Mouse (Mus musculus) thymus, postnatal 14 days (tissue): ENCODE results near the gene Ttc33.
A peak's percentile ranks its signal among the peaks of the same experiment; 100 is the strongest.

Experiments used
- DNase-seq: peaks from one replicate; pipeline ENCODE4 v3.0.0; 2021

The Ttc33 gene

GRCm38 (mm10) chr15:5185366-5186292, at the start of gene Ttc33:
Gene Ttc33, plus strand, starts transcription at chr15:5185525.
- DNase-seq: peak; percentile 76

DNA sequence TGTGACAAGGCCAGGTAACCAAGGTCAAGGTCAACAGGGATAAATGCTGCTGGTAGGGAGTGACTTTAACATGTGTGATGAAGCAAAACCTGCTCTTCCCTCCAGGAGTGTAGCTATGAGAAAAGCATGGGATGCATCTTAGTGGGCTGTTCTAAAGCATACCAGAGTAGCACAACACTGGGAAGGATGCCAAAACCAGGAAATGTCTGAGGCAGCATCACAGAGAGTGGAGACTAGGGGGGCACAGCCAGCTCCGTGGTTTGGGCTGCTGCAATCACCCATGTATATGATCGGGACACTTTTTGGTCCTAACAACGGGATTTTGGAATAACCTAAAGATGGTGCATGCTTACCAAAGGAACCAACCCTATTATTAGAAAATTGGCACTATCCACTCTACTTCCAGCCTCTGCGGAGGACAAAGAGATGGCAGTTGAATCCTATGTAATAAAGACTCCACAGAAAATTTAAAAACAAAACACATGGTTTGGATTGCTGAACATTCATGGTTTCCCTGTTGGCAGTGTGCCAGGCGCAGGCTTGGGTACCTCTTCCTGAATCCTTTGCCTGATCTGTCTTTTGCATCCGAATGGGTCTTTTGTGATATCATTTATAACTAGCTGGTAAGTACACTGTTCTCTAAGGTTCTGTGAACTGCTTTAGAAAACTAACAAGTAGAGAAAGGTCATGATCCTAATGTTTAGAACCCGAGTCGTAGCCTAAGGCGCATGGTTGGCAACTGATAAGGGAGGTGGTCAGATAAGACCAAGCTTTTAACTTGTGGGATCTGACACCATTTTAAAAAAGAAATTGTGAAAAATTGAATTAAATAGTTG, 47.1 kb upstream of the Ttc33 start:
- no peak for DNase-seq

- no peak for DNase-seq
Measured at GRCm38 (mm10) chr15:5139366-5139765, 46.0 kb upstream of the Ttc33 start.

GRCm38 (mm10) chr15:5139863-5140262, 45.5 kb upstream of the Ttc33 start:
- DNase-seq: no peak

- DNase-seq: no peak
Measured at GRCm38 (mm10) chr15:5140357-5140756, 45.0 kb upstream of the Ttc33 start.

GRCm38 (mm10) chr15:5142047-5142446, 43.3 kb upstream of the Ttc33 start:
- no peak for DNase-seq

DNA sequence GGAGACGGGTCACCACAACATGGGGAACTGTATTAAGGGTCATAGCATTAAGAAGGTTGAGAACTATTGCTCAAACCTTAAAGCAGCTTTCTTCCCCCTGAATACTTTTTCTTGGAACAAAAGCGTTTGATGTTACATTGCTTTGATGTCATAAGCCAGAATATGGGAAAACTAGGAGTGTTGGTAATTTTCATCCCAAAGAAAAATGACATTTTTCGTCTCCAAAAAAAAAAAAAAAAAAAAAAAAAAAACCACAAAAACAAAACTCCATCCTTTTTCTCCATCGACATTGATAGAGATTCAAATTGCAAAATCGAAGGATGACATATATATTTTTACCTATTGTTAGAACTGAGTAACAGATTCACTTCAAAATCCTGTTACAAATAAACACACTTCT, 42.6 kb upstream of the Ttc33 start:
- DNase-seq: no peak

DNA sequence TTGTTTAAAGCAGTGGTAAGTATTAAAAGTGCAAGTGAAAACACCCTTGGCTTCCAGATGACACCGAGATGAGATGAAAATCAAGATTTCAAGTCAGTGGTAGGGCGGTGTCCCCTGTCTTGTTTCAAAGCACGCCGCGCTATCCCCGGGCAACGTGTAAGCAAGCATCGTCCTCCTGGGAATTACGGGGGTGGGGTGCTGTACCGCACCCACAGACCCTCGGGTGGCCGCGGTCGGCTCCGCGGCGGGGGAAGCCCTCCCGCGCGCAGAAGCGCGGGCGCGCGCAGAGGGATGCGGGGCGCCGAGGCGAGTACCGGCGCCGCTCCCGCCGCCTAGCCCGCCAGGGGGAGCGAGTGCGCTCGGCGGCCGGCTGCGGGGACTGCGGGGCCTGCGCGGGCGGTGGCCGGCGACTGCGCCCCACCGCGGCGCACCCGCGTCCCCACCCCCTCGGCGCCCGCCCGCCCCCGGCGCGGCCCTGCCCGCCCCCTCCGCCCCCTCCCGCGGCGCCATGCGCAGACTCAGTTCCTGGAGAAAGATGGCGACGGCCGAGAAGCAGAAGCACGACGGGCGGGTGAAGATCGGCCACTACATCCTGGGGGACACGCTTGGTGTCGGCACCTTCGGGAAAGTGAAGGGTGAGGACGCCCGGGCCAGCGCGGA, 41.8 kb upstream of the Ttc33 start, which contains the start of gene Prkaa1:
Gene Prkaa1 (plus strand): TSS at position 501 of the 660 bp plus-strand sequence.
- peak; percentile 78 for DNase-seq

GRCm38 (mm10) chr15:5144021-5144778, 41.1 kb upstream of the Ttc33 start:
- peak; percentile 12 for DNase-seq

DNA sequence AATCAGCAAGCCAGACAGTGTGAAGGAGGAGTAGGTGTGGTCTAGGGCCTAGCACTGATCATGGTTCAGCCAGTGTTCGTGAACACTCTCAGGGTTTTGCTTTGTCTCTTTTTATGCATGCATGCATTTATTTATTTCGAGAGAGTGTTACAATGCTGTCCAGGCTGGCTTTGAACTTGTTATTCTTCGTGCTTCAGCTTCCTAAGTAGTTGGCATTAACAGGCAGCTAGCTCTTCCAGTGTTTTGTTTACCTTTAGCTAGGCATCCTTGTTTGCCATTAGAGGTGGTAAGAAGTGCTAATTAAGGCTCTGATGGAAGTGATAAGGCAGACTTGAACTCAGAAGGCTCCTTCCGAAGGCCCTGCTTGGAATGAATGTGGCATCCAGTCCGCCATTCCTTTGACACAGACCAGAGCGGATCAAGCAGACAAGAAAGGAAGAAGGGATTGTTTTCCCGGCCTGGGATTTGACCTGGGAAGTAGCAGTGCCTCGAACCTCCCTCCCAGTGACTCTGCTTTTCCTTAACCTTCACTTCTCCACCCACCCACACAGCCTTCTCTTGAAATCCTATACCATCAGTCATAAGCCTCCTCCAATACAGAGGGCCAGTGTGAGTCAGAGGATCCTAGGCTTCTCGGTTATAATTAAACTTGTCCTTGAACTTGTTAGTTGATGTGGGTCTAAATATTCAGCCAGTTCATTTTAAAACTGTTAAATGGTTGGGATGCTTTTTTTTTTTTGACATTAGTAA, 40.0 kb upstream of the Ttc33 start:
- no peak for DNase-seq

- no peak for DNase-seq
Measured at GRCm38 (mm10) chr15:5149187-5149586, 36.1 kb upstream of the Ttc33 start.

DNA sequence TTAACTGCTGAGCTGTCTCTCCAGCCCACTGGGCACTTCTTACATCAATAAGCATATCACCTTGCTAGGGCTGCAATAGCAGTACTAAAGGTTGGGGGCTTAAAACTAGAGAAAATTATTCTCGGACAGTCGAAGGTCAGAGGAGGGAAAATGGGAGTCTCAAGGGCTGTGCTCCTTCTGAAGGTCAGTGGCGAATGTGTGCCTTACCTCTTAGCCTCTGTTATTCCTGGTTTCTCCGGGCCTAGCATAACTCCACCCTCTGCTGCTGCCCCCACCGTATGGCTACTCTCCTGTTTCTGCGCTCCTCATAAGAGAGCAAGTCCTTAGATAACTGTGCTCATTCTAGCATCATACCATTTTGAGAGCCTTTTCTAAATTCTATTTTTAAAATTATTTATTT, 33.2 kb upstream of the Ttc33 start:
- no peak for DNase-seq

DNA sequence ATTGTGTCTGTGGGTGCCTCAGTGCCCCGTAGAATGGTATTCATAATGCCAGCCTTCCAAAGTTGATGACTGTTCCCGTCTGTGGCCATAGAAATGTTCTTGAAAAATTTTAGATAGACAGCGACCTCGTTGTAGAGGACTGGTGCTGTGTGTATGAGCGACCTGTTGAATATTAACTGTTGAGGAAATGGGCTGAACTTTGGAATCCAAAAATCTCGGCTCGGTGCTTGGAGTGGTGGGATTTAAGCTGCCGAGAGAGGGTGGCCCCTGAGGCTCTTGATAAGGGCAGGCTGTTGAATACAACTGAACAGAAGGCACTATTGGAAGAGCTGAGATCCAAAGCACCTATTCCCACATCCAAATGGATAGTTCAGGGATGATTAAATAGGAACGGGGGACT, 30.7 kb upstream of the Ttc33 start:
- no peak for DNase-seq

GRCm38 (mm10) chr15:5155093-5155492, 30.2 kb upstream of the Ttc33 start:
- no peak for DNase-seq

DNA sequence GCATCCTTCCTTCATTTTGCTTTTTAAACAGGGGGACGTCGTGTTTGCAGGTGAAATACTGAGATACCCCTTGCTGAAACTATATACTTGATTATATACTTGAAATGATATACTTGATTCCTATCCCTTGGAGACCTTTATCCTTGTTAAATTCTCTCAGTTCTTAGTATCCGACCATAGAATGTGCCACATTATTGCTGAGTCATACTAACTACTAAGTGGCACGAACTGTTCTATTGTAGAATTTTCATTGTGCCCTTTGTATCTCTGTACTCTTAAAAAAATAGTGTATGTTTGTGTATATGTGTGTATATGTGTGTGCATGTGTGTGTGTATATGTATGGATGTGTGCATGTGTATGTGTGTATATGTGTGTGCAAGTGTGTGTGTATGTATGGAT, 29.0 kb upstream of the Ttc33 start:
- DNase-seq: no peak

DNA sequence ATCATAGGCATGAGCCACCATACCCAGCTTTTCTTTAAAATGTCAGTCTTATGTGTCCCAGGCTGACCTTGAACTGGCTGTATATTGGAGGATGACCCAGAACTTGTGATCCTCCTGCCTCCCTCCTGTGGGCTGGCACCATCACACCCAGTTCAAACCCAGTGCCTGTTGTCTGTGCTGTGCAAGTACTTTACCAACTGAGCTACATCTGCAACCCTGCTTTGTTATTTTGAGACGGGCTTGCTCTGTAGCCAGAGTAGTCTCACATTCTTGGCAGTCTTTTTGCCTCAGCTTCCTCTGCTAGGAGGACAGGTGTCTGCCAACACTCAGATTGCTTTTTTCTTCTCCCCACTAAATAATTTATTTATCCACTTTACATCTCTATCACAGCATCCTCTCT, 27.9 kb upstream of the Ttc33 start:
- no peak for DNase-seq

GRCm38 (mm10) chr15:5158827-5159226, 26.5 kb upstream of the Ttc33 start:
- no peak for DNase-seq

DNA sequence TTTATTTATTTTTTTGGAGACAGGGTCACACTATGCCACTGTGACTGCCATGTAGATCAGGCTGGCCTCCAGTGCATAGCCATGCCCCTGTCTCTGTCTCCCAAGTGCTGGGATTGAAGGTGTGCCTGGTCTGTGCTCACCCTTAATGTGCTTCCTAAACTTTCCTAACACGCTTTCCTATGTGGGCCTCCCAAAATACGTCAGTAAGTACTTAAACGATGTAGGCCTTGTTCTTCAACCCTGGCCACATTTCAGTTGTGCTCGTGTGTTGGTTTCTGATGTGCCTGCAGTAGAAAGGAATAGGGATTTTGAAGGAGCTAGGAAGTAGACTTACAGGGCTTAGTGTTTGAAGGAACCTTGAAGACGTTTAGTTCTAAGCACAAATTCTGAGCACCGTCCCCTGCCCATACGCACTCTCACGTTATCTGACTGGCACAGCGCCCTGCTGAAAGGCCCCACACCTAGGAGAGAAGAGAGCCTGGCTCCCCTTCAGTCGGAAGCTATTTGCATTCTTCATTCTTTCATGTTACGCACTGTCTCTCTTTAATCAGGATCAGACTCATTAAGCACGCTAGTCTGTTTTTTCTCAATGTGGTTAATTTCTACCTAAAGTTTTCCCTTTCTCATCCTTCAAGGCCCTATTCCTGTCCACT, 20.1 kb upstream of the Ttc33 start:
- no peak for DNase-seq

DNA sequence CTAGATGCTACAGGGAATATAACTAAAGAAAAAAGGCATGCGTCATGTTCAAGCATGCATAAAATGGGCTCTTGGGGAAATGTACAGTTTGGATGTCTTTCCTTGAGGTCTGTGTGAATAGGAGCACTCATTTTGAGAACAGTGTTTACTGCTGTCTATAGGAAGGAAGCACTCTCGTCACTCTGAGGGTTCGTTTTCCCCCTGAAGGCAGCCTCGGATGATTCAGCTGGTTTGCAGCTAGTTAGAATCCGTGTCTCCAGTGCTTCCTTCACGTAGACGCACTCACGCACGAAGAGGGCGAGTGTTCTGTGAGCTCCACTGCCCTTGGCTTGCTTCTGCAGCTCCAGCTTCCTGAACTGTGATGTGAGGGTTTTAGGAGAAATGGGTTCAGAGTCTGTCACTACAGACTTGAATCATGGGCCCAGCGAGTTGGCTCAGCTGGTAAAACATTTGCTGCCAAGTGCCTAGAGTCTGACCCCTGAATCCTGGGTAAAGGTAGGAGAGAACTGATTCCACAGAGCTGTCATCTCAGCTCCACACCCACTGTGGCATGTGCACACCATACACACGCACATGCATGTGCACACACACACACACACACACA, 12.0 kb upstream of the Ttc33 start:
- DNase-seq: no peak

- peak; percentile 11 for DNase-seq
Measured at GRCm38 (mm10) chr15:5184668-5185330, 526 bp upstream of the Ttc33 start.
